14 mouse cellular contexts compared by ENCODE assay signal in the genomic region with DNA sequence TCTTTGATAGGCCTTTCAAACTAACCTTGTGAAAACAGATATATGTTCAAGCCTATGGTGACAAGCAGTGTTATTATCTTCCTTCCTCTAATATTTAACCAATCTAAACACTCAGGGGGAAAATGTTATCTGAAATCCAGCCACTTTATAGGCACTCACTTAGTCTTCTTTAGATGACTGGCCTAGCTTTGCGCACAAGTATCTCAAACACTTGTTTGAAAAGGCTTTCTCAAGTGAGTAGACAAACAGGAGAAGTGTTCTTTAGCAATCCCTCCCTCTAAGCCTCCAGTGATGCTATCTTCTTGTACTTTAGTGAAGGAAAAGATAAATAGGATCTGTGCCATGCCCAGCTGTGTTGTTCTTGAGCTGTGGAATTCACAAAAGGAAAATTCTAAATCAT.
"Had no signal": no experiment of that assay in that cellular context is flagged by ENCODE, and none has a peak within 500 bp of the region (broad histone marks: within the 10 kb centered on the region; RNA-seq: fewer than 3 reads in every experiment).

No protein-coding gene starts in this region.

- H3K27me3 ChIP-seq: limb, embryonic 13.5 days; neural tube, embryonic 15.5 days had no signal

- H3K4me1 ChIP-seq: hindbrain, embryonic 13.5 days; neural tube, embryonic 15.5 days had no signal

- H3K36me3 ChIP-seq: hindbrain, embryonic 13.5 days; limb, embryonic 13.5 days; midbrain, embryonic 10.5 days; neural tube, embryonic 15.5 days had no signal

- H3K4me3 ChIP-seq: hindbrain, embryonic 13.5 days; limb, embryonic 13.5 days; midbrain, embryonic 10.5 days; myocyte; neural tube, embryonic 15.5 days had no signal

- H3K4me2 ChIP-seq: hindbrain, embryonic 13.5 days; limb, embryonic 13.5 days; neural tube, embryonic 15.5 days had no signal

- H3K9me3 ChIP-seq: hindbrain, embryonic 13.5 days; limb, embryonic 13.5 days; midbrain, embryonic 10.5 days; neural tube, embryonic 15.5 days had no signal

- H3K9ac ChIP-seq: hindbrain, embryonic 13.5 days; limb, embryonic 13.5 days; liver, embryonic 14.5 days; neural tube, embryonic 15.5 days had no signal

- H3K27ac ChIP-seq: hindbrain, embryonic 13.5 days; hindbrain, postnatal 0 days; limb, embryonic 13.5 days; liver, embryonic 14.5 days; midbrain, embryonic 10.5 days; neural tube, embryonic 15.5 days had no signal

- ATAC-seq: hindbrain, postnatal 0 days had no signal

- DNase-seq: kidney, adult 2 months; kidney, postnatal 25 days; left cerebral cortex, postnatal 4 days; midbrain, embryonic 14.5 days; right cerebral cortex, adult 18-20 months; right cerebral cortex, postnatal 25 days; thymus, postnatal 36 days had no signal
